Mouse (Mus musculus) kidney, adult 2 months (tissue): ENCODE measurements at regions not wholly inside any gene's neighbourhood (a gene's known extent, or its start where the extent isn't known, plus 50 kb on each side); places are given as distances from the start of the nearest gene placed in this dataset.

Experiments
- CTCF ChIP-seq: fragments of 200-500 bp; conservative IDR thresholded peaks from 2 replicates; pipeline ENCODE4 v1.5.1; 2011; ENCODE audit warnings: low read depth, mild to moderate bottlenecking, control low read depth, low read length, moderate library complexity, mixed read lengths; ENCODE audit not compliant: insufficient read depth, insufficient read length
- POLR2A ChIP-seq: fragments of 200-500 bp; IDR thresholded peaks from one replicate; pipeline ENCODE4 v1.6.1; 2011; ENCODE audit warnings: low read depth, low read length, control low read depth

DNA sequence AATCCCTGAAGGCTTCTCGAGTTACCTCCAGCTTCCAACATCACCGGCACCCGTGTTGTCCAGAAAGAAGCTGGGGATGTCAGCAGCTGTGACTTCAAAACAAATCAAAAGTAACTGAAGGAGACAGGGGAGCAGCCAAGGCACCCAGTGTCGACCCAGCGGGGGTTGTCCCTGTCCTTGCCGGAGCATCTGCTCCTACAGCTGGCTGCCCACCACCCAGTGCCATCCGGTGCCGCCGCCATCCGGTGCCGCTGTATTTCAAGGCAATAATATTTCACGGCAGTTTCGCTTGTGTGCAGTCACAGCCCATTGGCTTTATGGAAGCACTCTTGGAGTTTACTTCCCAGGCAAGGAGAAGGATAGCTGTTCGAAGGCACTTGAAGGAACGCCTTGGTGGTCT lies 150.3 kb upstream of the A530016L24Rik start:
- no peak for TF ChIP-seq CTCF
- TF ChIP-seq POLR2A, result no peak
